Mouse (Mus musculus) erythroblast, embryonic 14.5 days (primary cell): ENCODE data around the gene Plekhg4.

Experiments
- GATA1 ChIP-seq: IDR thresholded peaks from 2 replicates; pipeline ENCODE4 v1.6.1; 2012; ENCODE audit warnings: low read length, inconsistent platforms, mixed read lengths
- TAL1 ChIP-seq: IDR thresholded peaks from 3 replicates; pipeline ENCODE4 v1.6.1; 2012; ENCODE audit warnings: low read length, inconsistent platforms, mixed read lengths

GRCm38 (mm10) chr8:105406416-105406815, 33.3 kb downstream of the Plekhg4 start:
- TF ChIP-seq TAL1, result no peak
- no peak for TF ChIP-seq GATA1
